Mouse (Mus musculus) cerebellum, adult 9-11 months (tissue): ENCODE data around the gene Mcts1.

ENCODE experiments used
- DNase-seq: peaks from one replicate; pipeline ENCODE4 v3.0.0; 2022

Gene Mcts1

DNA sequence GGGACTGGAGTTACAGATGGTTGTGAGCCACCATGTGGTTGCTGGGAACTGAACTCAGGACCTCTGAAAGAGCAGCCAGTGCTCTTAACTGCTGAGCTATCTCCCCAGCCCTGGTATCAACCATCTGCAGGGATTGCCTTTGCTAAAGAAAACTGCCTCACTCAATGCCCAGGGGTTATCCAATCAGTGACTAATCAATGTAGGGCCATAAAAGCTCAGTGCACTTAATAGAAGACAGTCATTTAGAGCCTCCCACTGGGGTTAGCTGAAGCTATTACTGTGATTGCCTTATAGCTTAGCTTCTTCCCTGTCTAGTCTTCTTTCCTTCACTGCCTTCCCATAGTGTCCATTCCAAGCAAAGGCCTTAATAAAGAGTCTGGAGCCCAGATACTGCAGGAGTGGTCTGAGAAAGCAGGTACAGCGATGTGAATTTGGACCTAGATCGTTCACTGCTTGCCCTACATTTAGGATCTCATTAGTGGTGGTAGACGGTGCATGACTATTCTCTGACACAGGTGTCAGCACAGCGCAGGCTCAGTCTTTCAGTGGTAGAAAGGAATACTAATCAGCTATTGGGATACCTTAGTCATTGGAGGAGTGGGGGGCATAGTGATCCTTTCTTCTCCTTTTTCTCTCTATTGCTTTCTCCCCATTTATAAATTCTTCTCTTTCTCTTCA is 56.0 kb downstream of the Mcts1 start:
- DNase-seq, result no peak
